Mouse (Mus musculus): ENCODE measurements at regions not wholly inside any gene's neighbourhood (a gene's known extent, or its start where the extent isn't known, plus 50 kb on each side); places are given as distances from the start of the nearest gene placed in this dataset.

GRCm38 (mm10) chr17:65049860-65050482, 214.1 kb upstream of the 4930583I09Rik start:
- DNase-seq (ENCODE audit: low spot score) = no peak
- no peak overlapping the region for H3K4me3 ChIP-seq (replicated peaks; ENCODE audit: low read length)

GRCm38 (mm10) chr17:65015731-65016130, 179.9 kb upstream of the 4930583I09Rik start:
- ATAC-seq (ENCODE audit: low FRiP score, low read depth) (no peak), DNase-seq (ENCODE audit: low spot score) (no peak)
- Histone ChIP-seq H3K27me3 (ENCODE audit: control insufficient read depth, insufficient read depth, low read length) (no peaks in the 10 kb centered on the region), H3K4me2 (replicated peaks; ENCODE audit: low read depth, low read length, severe bottlenecking) (no peak overlapping the region), H3K9me3 (ENCODE audit: control insufficient read depth, low read length) (no peaks in the 10 kb centered on the region), H3K9ac (ENCODE audit: low read depth, low read length, severe bottlenecking) (no peak overlapping the region), H3K36me3 (ENCODE audit: control insufficient read depth, insufficient read depth, low read length) (no peaks in the 10 kb centered on the region), H3K4me1 (ENCODE audit: control insufficient read depth, insufficient read depth, low read length) (no peaks in the 10 kb centered on the region), H3K27ac (replicated peaks; ENCODE audit: low read depth, low read length) (no peak overlapping the region), H3K4me3 (replicated peaks; ENCODE audit: low read length) (no peak overlapping the region)
- 80% methylated on average over 5 of the region's 5 CpGs for WGBS
- no peak for TF ChIP-seq POLR2A (IDR thresholded peaks at IDR 0.05; ENCODE audit: borderline replicate concordance, extremely low read depth, insufficient read depth, insufficient read length)

More at GRCm38 (mm10) chr17:65049860-65050482, 214.1 kb upstream of the 4930583I09Rik start:
- Histone ChIP-seq H3K27ac (replicated peaks; ENCODE audit: low read depth, low read length) (no peak overlapping the region), H3K4me1 (ENCODE audit: control insufficient read depth, insufficient read depth, low read length) (no peaks in the 10 kb centered on the region; the same call in 1 of the 2 replicates), H3K4me2 (replicated peaks; ENCODE audit: low read depth, low read length, severe bottlenecking) (no peak overlapping the region), H3K9me3 (ENCODE audit: control insufficient read depth, low read length) (no peaks in the 10 kb centered on the region), H3K27me3 (ENCODE audit: control insufficient read depth, insufficient read depth, low read length) (no peaks in the 10 kb centered on the region), H3K9ac (ENCODE audit: low read depth, low read length, severe bottlenecking) (no peak overlapping the region), H3K36me3 (ENCODE audit: control insufficient read depth, insufficient read depth, low read length) (no peaks in the 10 kb centered on the region)
- 44% methylated on average over 7 of the region's 7 CpGs for WGBS
- TF ChIP-seq POLR2A (IDR thresholded peaks at IDR 0.05; ENCODE audit: borderline replicate concordance, extremely low read depth, insufficient read depth, insufficient read length) = no peak
- ATAC-seq (ENCODE audit: low FRiP score, low read depth) = no peak

- Histone ChIP-seq H3K27me3 (ENCODE audit: control insufficient read depth, insufficient read depth, low read length) (no peaks in the 10 kb centered on the region), H3K9me3 (ENCODE audit: control insufficient read depth, low read length) (no peaks in the 10 kb centered on the region), H3K36me3 (ENCODE audit: control insufficient read depth, insufficient read depth, low read length) (no peaks in the 10 kb centered on the region), H3K4me1 (ENCODE audit: control insufficient read depth, insufficient read depth, low read length) (no peaks in the 10 kb centered on the region), H3K27ac (replicated peaks; ENCODE audit: low read depth, low read length) (no peak overlapping the region), H3K4me2 (replicated peaks; ENCODE audit: low read depth, low read length, severe bottlenecking) (no peak overlapping the region), H3K4me3 (replicated peaks; ENCODE audit: low read length) (no peak overlapping the region), H3K9ac (ENCODE audit: low read depth, low read length, severe bottlenecking) (no peak overlapping the region)
- TF ChIP-seq POLR2A (IDR thresholded peaks at IDR 0.05; ENCODE audit: borderline replicate concordance, extremely low read depth, insufficient read depth, insufficient read length) = no peak
- no peak for ATAC-seq (ENCODE audit: low FRiP score, low read depth)
- DNase-seq (ENCODE audit: low spot score) = no peak
These were observed 178.8 kb upstream of the 4930583I09Rik start for GRCm38 (mm10) chr17:65014682-65015081.

- TF ChIP-seq POLR2A (IDR thresholded peaks at IDR 0.05; ENCODE audit: borderline replicate concordance, extremely low read depth, insufficient read depth, insufficient read length) = no peak
- Histone ChIP-seq H3K9me3 (ENCODE audit: control insufficient read depth, low read length) (0 out of 2 replicates have a peak, but pooled peaks cover 4% of the 10 kb centered on the region), H3K9ac (ENCODE audit: low read depth, low read length, severe bottlenecking) (no peak overlapping the region), H3K4me2 (replicated peaks; ENCODE audit: low read depth, low read length, severe bottlenecking) (no peak overlapping the region), H3K27ac (replicated peaks; ENCODE audit: low read depth, low read length) (no peak overlapping the region), H3K4me3 (replicated peaks; ENCODE audit: low read length) (no peak overlapping the region), H3K4me1 (ENCODE audit: control insufficient read depth, insufficient read depth, low read length) (peaks cover 10% of the 10 kb centered on the region; the same call in 1 of the 2 replicates), H3K36me3 (ENCODE audit: control insufficient read depth, insufficient read depth, low read length) (no peaks in the 10 kb centered on the region), H3K27me3 (ENCODE audit: control insufficient read depth, insufficient read depth, low read length) (no peaks in the 10 kb centered on the region)
- WGBS = 38% methylated on average over 5 of the region's 5 CpGs
- ATAC-seq (ENCODE audit: low FRiP score, low read depth) = no peak
- peak; percentile 66 for DNase-seq (ENCODE audit: low spot score)
These were observed 164.8 kb upstream of the 4930583I09Rik start for GRCm38 (mm10) chr17:65000626-65001135.

- Histone ChIP-seq H3K4me1 (ENCODE audit: control insufficient read depth, insufficient read depth, low read length) (no peaks in the 10 kb centered on the region), H3K27ac (replicated peaks; ENCODE audit: low read depth, low read length) (no peak overlapping the region), H3K27me3 (ENCODE audit: control insufficient read depth, insufficient read depth, low read length) (no peaks in the 10 kb centered on the region), H3K9ac (ENCODE audit: low read depth, low read length, severe bottlenecking) (no peak overlapping the region), H3K4me3 (replicated peaks; ENCODE audit: low read length) (no peak overlapping the region), H3K36me3 (ENCODE audit: control insufficient read depth, insufficient read depth, low read length) (no peaks in the 10 kb centered on the region), H3K4me2 (replicated peaks; ENCODE audit: low read depth, low read length, severe bottlenecking) (no peak overlapping the region), H3K9me3 (ENCODE audit: control insufficient read depth, low read length) (no peaks in the 10 kb centered on the region)
- 81% methylated on average over 10 of the region's 10 CpGs for WGBS
- TF ChIP-seq POLR2A (IDR thresholded peaks at IDR 0.05; ENCODE audit: borderline replicate concordance, extremely low read depth, insufficient read depth, insufficient read length) = no peak
- no peak for ATAC-seq (ENCODE audit: low FRiP score, low read depth)
- no peak for DNase-seq (ENCODE audit: low spot score)
These were observed 158.6 kb upstream of the 4930583I09Rik start for GRCm38 (mm10) chr17:64994483-64994882.
